Mouse (Mus musculus): ENCODE data around the gene Vti1a. TPM values are rescaled to one million over a fixed set of nuclear protein-coding genes. Genes with fewer than 3 reads are reported as not detected.

The Vti1a gene
- polyA plus RNA-seq, 1 experiment from 2014 or later: 42.1 TPM

DNA sequence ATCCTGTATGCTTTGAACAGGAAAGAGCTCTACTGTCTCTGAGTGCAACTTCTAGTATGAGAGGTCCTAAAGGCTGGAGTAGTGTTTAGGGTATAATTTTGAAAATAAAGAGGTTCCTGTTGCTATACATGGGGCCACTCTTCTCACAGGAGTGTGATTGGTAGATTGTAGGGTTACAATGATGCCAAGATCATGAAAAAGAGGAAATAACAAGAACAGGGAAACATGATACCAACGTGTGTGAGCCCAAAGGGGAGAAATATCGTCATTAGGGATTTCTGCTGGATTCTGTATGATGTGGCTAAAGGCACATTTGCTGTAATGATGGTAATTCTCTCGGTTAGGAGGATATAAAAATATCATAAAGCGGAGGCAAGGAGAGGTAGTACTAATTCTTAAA, 30.1 kb upstream of the Vti1a start:
- H3K4me3 ChIP-seq (ENCODE audit: low read depth, low read length): no peak overlapping the region
- no peak overlapping the region for H3K4me2 ChIP-seq (ENCODE audit: low read length)
- no peak for ATAC-seq
- 88% methylated on average over 4 of the region's 4 CpGs for WGBS
- no peaks in the 10 kb centered on the region for H3K27me3 ChIP-seq (ENCODE audit: control insufficient read depth, insufficient read depth, low read depth, low read length)
- H3K27ac ChIP-seq (ENCODE audit: low read length): no peak overlapping the region
- no peaks in the 10 kb centered on the region for H3K4me1 ChIP-seq (ENCODE audit: control insufficient read depth, insufficient read depth, low read length)
- peaks cover 5% of the 10 kb centered on the region; the same call in 1 of the 2 replicates for H3K36me3 ChIP-seq (ENCODE audit: control insufficient read depth, insufficient read depth, low read length)
- no peak overlapping the region for H3K9ac ChIP-seq (ENCODE audit: low read depth, low read length)
- H3K9me3 ChIP-seq (replicated peaks; ENCODE audit: control insufficient read depth, low read length, poor library complexity, severe bottlenecking): no peaks in the 10 kb centered on the region

DNA sequence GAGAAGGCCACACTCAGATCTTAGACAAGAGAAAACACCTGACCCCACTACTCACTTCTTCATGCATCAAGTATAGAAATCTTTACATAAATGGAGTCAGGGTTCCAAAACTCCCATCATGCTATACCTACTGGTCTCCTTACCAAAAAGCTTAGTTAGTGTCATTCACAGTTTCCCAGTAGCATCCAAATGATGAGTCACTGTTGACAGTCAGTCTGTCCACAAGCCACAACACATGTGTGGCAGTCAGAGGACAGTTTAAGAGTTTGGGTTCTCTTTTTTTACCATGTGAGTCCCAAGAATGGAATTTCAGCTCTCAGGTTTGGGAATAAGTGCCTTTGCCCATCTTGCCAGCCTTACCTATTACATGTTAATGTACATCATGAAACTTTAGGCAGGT, 27.1 kb upstream of the Vti1a start:
- no peak for ATAC-seq
- no peak overlapping the region for H3K4me2 ChIP-seq (ENCODE audit: low read length)
- H3K36me3 ChIP-seq (ENCODE audit: control insufficient read depth, insufficient read depth, low read length): peaks cover 5% of the 10 kb centered on the region; the same call in 1 of the 2 replicates
- H3K4me1 ChIP-seq (ENCODE audit: control insufficient read depth, insufficient read depth, low read length): no peaks in the 10 kb centered on the region
- H3K9ac ChIP-seq (ENCODE audit: low read depth, low read length): no peak overlapping the region
- H3K27ac ChIP-seq (ENCODE audit: low read length): no peak overlapping the region
- H3K9me3 ChIP-seq (replicated peaks; ENCODE audit: control insufficient read depth, low read length, poor library complexity, severe bottlenecking): no peaks in the 10 kb centered on the region
- H3K27me3 ChIP-seq (ENCODE audit: control insufficient read depth, insufficient read depth, low read depth, low read length): no peaks in the 10 kb centered on the region
- no peak overlapping the region for H3K4me3 ChIP-seq (ENCODE audit: low read depth, low read length)

DNA sequence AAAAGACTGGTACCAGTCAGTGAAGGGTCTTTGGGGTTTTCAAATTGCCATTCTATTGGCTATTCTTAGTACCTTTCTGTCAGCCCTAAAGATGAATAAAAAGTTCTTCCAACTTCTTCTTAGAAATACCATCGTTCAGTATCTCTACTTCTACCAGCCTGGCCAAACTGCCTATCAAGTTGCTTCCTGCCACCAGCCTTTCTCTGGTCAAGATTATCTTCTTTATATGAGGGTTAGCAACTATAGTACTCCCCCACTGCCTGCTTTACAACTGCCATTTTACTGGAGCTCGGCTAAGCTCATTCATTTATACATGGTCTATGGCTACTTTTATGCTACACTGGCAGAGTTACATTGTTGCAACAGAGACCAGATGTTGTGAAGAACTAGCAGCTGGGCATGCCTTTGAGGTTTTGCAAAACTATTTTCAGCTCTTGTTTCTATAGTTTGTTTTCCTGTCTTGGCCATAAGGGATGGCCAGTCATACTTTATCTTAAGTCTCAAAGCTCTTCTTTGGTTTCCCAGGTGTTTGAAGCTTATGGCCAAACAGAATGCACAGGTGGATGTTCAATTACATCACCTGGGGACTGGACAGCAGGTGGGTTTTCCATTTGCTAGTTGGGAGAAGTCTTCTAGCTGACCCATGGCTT, 25.3 kb upstream of the Vti1a start:
- Histone ChIP-seq H3K36me3 (ENCODE audit: control insufficient read depth, insufficient read depth, low read length) (peaks cover 5% of the 10 kb centered on the region; the same call in 1 of the 2 replicates), H3K9me3 (replicated peaks; ENCODE audit: control insufficient read depth, low read length, poor library complexity, severe bottlenecking) (no peaks in the 10 kb centered on the region), H3K4me3 (ENCODE audit: low read depth, low read length) (no peak overlapping the region), H3K27me3 (ENCODE audit: control insufficient read depth, insufficient read depth, low read depth, low read length) (no peaks in the 10 kb centered on the region), H3K4me2 (ENCODE audit: low read length) (no peak overlapping the region), H3K9ac (ENCODE audit: low read depth, low read length) (no peak overlapping the region), H3K4me1 (ENCODE audit: control insufficient read depth, insufficient read depth, low read length) (no peaks in the 10 kb centered on the region), H3K27ac (ENCODE audit: low read length) (no peak overlapping the region)
- WGBS: 90% methylated on average over 2 of the region's 2 CpGs
- no peak for ATAC-seq

DNA sequence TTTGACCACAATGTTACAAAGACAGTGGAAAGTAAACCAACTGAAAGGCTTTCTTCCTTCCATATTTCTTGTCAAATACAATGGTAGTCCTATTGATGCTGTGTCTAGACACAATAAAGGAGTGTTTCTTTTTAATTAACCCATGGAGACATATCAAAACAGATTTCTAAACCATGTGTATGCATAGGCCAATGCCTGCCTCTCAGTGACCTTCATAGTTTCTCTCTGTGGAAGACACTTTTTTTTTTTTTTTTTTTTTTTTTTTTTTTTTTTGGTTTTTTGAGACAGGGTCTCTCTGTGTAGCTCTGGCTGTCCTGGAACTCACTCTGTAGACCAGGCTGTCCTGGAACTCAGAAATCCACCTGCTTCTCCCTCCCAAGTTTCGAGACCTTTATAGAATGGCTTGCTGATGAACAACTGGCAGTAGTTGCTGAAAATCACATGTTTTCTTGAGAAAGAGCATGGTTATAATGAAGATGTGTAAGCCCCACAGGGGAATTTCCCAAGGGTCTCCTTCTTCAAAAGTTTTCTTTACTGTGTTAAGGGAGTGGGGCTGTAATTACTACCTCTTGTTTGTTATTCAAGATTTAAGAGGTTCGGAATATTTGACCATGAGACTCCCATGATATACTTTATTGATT, 23.8 kb upstream of the Vti1a start:
- WGBS: 83% methylated on average over 2 of the region's 2 CpGs
- Histone ChIP-seq H3K4me3 (ENCODE audit: low read depth, low read length) (no peak overlapping the region), H3K27ac (ENCODE audit: low read length) (no peak overlapping the region), H3K36me3 (ENCODE audit: control insufficient read depth, insufficient read depth, low read length) (peaks cover 5% of the 10 kb centered on the region; the same call in 1 of the 2 replicates), H3K4me1 (ENCODE audit: control insufficient read depth, insufficient read depth, low read length) (no peaks in the 10 kb centered on the region), H3K9ac (ENCODE audit: low read depth, low read length) (no peak overlapping the region), H3K9me3 (replicated peaks; ENCODE audit: control insufficient read depth, low read length, poor library complexity, severe bottlenecking) (no peaks in the 10 kb centered on the region), H3K4me2 (ENCODE audit: low read length) (no peak overlapping the region), H3K27me3 (ENCODE audit: control insufficient read depth, insufficient read depth, low read depth, low read length) (no peaks in the 10 kb centered on the region)
- ATAC-seq: no peak

DNA sequence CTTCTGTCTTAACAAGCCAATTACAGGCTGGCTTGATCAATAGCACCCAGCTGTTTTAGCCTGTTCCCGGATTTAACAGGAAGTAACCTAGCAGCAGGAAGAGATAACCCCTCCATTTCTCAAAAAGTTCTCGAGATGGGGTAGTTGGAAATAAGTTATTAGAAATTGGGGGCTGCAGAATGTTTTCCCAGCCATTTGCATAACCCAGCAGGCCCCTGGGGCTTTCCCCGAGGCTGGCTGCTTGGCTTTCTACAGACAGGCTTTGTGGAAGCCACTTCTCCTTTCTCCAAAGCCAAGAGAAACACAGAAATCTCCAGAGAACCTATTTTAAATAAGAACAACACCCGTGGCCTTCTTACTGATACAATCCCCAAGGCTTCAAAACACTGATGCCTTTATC, 22.9 kb upstream of the Vti1a start:
- H3K4me1 ChIP-seq (ENCODE audit: control insufficient read depth, insufficient read depth, low read length): no peaks in the 10 kb centered on the region
- H3K4me3 ChIP-seq (ENCODE audit: low read depth, low read length): no peak overlapping the region
- H3K4me2 ChIP-seq (ENCODE audit: low read length): no peak overlapping the region
- no peak for ATAC-seq
- WGBS: 22% methylated on average over 4 of the region's 4 CpGs
- H3K9me3 ChIP-seq (replicated peaks; ENCODE audit: control insufficient read depth, low read length, poor library complexity, severe bottlenecking): no peaks in the 10 kb centered on the region
- H3K27ac ChIP-seq (ENCODE audit: low read length): no peak overlapping the region
- H3K9ac ChIP-seq (ENCODE audit: low read depth, low read length): no peak overlapping the region
- H3K27me3 ChIP-seq (ENCODE audit: control insufficient read depth, insufficient read depth, low read depth, low read length): no peaks in the 10 kb centered on the region
- peaks cover 7% of the 10 kb centered on the region for H3K36me3 ChIP-seq (ENCODE audit: control insufficient read depth, insufficient read depth, low read length)

DNA sequence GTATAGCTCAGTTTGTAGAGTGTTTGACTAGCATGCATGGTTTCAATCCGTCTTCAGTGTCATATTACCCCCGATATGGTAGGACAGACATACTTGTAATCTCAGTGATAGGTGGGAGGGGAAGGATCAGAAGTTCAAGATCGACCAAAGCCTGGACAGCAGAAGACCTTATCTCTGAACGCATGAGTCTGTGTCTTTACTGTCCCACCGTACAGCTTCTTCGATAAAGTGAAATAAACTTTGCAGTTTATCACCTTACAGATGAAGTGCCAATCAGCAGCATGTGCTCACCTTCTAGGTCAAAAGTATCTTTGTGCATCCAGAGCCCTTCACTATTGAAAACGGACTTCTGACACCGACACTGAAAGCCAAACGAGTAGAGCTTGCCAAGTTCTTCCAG, 21.0 kb upstream of the Vti1a start:
- Histone ChIP-seq H3K27me3 (ENCODE audit: control insufficient read depth, insufficient read depth, low read depth, low read length) (no peaks in the 10 kb centered on the region), H3K27ac (ENCODE audit: low read length) (no peak overlapping the region), H3K4me3 (ENCODE audit: low read depth, low read length) (no peak overlapping the region), H3K9me3 (replicated peaks; ENCODE audit: control insufficient read depth, low read length, poor library complexity, severe bottlenecking) (no peaks in the 10 kb centered on the region), H3K9ac (ENCODE audit: low read depth, low read length) (no peak overlapping the region), H3K4me2 (ENCODE audit: low read length) (no peak overlapping the region), H3K4me1 (ENCODE audit: control insufficient read depth, insufficient read depth, low read length) (no peaks in the 10 kb centered on the region), H3K36me3 (ENCODE audit: control insufficient read depth, insufficient read depth, low read length) (peaks cover 7% of the 10 kb centered on the region)
- 92% methylated on average over 9 of the region's 9 CpGs for WGBS
- ATAC-seq: no peak

DNA sequence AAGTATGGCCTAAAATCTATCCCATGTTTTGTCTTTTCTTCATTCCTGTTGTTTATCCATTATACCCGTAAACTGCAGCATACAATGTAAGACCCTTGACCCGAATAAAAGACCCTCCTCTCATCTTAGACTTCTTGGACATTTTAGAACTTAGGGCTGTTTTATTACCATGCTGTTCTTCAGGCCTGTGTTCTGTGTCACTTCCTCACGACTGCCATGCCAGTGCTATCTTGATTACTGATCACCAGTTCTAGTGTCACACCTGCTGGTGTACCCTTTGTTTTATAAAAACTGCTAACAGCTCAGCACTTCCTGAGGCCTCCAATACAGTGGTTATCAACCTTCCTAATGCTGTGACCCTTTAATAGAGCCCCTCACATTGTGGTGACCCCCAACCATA, 20.5 kb upstream of the Vti1a start:
- WGBS: 91% methylated on average over 3 of the region's 3 CpGs
- H3K9ac ChIP-seq (ENCODE audit: low read depth, low read length): no peak overlapping the region
- ATAC-seq: no peak

DNA sequence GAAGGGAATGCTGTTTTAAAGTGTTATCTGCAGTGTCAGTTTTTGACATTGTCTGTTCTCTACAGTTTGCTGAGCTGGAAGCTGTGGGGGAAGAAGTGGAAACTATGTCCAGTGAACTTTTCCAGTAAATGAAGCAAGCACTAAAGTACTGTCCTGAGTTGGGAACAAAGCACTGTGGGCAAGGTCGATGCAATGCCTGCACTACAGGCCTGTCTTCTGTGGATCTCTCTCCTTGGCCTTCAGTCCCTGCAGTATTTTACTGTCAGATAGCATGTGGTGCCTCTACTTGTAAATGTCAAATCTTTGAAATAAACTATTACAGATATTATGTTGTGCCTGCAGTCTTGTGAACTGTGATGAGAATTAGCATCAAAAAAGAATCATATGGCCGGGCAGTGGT, 19.8 kb upstream of the Vti1a start:
- Histone ChIP-seq H3K4me2 (ENCODE audit: low read length) (no peak overlapping the region), H3K27ac (ENCODE audit: low read length) (no peak overlapping the region), H3K4me3 (ENCODE audit: low read depth, low read length) (no peak overlapping the region), H3K36me3 (ENCODE audit: control insufficient read depth, insufficient read depth, low read length) (peaks cover 14% of the 10 kb centered on the region), H3K27me3 (ENCODE audit: control insufficient read depth, insufficient read depth, low read depth, low read length) (no peaks in the 10 kb centered on the region), H3K9me3 (replicated peaks; ENCODE audit: control insufficient read depth, low read length, poor library complexity, severe bottlenecking) (no peaks in the 10 kb centered on the region), H3K9ac (ENCODE audit: low read depth, low read length) (no peak overlapping the region), H3K4me1 (ENCODE audit: control insufficient read depth, insufficient read depth, low read length) (no peaks in the 10 kb centered on the region)
- 80% methylated on average over 2 of the region's 2 CpGs for WGBS
- ATAC-seq: no peak

More for the DNA sequence above, 20.5 kb upstream of the Vti1a start:
- Histone ChIP-seq H3K4me1 (ENCODE audit: control insufficient read depth, insufficient read depth, low read length) (no peaks in the 10 kb centered on the region), H3K9me3 (replicated peaks; ENCODE audit: control insufficient read depth, low read length, poor library complexity, severe bottlenecking) (no peaks in the 10 kb centered on the region), H3K27ac (ENCODE audit: low read length) (no peak overlapping the region), H3K4me2 (ENCODE audit: low read length) (no peak overlapping the region), H3K4me3 (ENCODE audit: low read depth, low read length) (no peak overlapping the region), H3K27me3 (ENCODE audit: control insufficient read depth, insufficient read depth, low read depth, low read length) (no peaks in the 10 kb centered on the region), H3K36me3 (ENCODE audit: control insufficient read depth, insufficient read depth, low read length) (peaks cover 9% of the 10 kb centered on the region)

DNA sequence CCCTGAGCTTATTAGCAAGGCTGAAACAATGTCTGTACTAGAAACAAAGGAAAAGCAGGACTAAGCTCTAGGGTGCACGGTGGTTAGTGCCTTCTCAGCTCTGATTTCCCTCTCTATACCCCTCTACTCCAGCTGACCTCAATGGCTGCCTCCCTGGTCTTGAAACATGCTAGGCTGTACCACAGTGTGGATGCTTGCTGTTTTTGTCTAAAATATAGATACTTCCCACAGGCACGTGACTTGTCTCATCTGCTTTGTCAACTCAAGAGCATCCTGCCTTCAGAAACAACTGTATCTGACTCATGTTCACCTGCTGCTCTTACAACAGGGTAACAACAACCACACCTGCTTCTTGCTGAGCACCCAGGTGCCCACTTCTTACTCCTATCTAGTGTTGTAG, 18.6 kb upstream of the Vti1a start:
- no peak for ATAC-seq
- 97% methylated on average over 2 of the region's 2 CpGs for WGBS

More for the DNA sequence above, 18.6 kb upstream of the Vti1a start:
- no peaks in the 10 kb centered on the region for H3K4me1 ChIP-seq (ENCODE audit: control insufficient read depth, insufficient read depth, low read length)
- no peak overlapping the region for H3K9ac ChIP-seq (ENCODE audit: low read depth, low read length)
- H3K36me3 ChIP-seq (ENCODE audit: control insufficient read depth, insufficient read depth, low read length): peaks cover 21% of the 10 kb centered on the region
- H3K4me3 ChIP-seq (ENCODE audit: low read depth, low read length): no peak overlapping the region
- no peak overlapping the region for H3K4me2 ChIP-seq (ENCODE audit: low read length)
- no peak overlapping the region for H3K27ac ChIP-seq (ENCODE audit: low read length)
- H3K9me3 ChIP-seq (replicated peaks; ENCODE audit: control insufficient read depth, low read length, poor library complexity, severe bottlenecking): no peaks in the 10 kb centered on the region
- H3K27me3 ChIP-seq (ENCODE audit: control insufficient read depth, insufficient read depth, low read depth, low read length): no peaks in the 10 kb centered on the region

All from midbrain, embryonic 16.5 days (tissue).